Mouse (Mus musculus) neural tube, embryonic 13.5 days (tissue): Measurements from ENCODE around the gene Tcaf1. TPM values are rescaled to one million over a fixed set of nuclear protein-coding genes. Genes with fewer than 3 reads are reported as not detected.

Source experiments
- ATAC-seq: fragments of 200-750 bp; cut with Nextera tagmentation; 2 replicates; pipeline ENCODE4 v1.8.0; 2017; ENCODE audit warnings: low read depth, mild to moderate bottlenecking, moderate TSS enrichment, moderate library complexity
- H3K27ac ChIP-seq: fragments of 300-500 bp; sonication (generic); replicated peaks from 2 replicates; pipeline ENCODE4 v1.5.1; 2015; ENCODE audit warnings: moderate library complexity, mild to moderate bottlenecking, inconsistent platforms
- H3K27me3 ChIP-seq: fragments of 300-500 bp; sonication (generic); 2 replicates; pipeline ENCODE4 v1.6.1; 2015; ENCODE audit warnings: mild to moderate bottlenecking, inconsistent platforms
- H3K36me3 ChIP-seq: fragments of 300-500 bp; sonication (generic); 2 replicates; pipeline ENCODE4 v1.6.1; 2015; ENCODE audit warnings: mild to moderate bottlenecking, inconsistent platforms
- H3K4me1 ChIP-seq: fragments of 300-500 bp; sonication (generic); replicated peaks from 2 replicates; pipeline ENCODE4 v1.6.1; 2015; ENCODE audit warnings: inconsistent platforms
- H3K4me2 ChIP-seq: fragments of 300-500 bp; sonication (generic); 2 replicates; pipeline ENCODE4 v1.6.1; 2015; ENCODE audit warnings: inconsistent platforms, mild to moderate bottlenecking, moderate library complexity
- H3K4me3 ChIP-seq: fragments of 300-500 bp; sonication (generic); 2 replicates; pipeline ENCODE4 v1.5.1; 2015; ENCODE audit warnings: mild to moderate bottlenecking, inconsistent platforms
- H3K9ac ChIP-seq: fragments of 300-500 bp; sonication (generic); 2 replicates; pipeline ENCODE4 v1.6.1; 2015; ENCODE audit warnings: moderate library complexity, mild to moderate bottlenecking, inconsistent platforms
- H3K9me3 ChIP-seq: fragments of 300-500 bp; sonication (generic); 2 replicates; pipeline ENCODE4 v1.6.1; 2016; ENCODE audit warnings: inconsistent platforms
- WGBS: fragments of 180-500 bp; shearing (Covaris S2); methylation state at CpG from one replicate; pipeline ENCODE4 v1.1.7; 2015; 5-methylcytosine and 5-hydroxymethylcytosine counted together
- polyA plus RNA-seq: library from polyadenylated mRNA; unstranded; fragments of >200 nt; fragmentation: Nextera tagmentation; extraction: Ambion mirVana; gene quantifications from 2 replicates; pipeline ENCODE4 v1.2.1, GENCODE M21; 2015

The Tcaf1 gene
- polyA plus RNA-seq, 1 experiment from 2014 or later: 203 TPM

GRCm38 (mm10) chr6:42676011-42676410 is 33.9 kb downstream of the Tcaf1 start:
- no peak; the same call in 1 of the 2 replicates for ATAC-seq
- Histone ChIP-seq H3K27ac (no peak overlapping the region), H3K36me3 (peaks cover 89% of the 10 kb centered on the region), H3K4me3 (no peak overlapping the region), H3K4me1 (no peaks in the 10 kb centered on the region), H3K4me2 (no peak overlapping the region), H3K27me3 (no peaks in the 10 kb centered on the region), H3K9me3 (no peaks in the 10 kb centered on the region), H3K9ac (no peak overlapping the region)
- 92% methylated on average over 3 of the region's 3 CpGs for WGBS

- H3K9ac ChIP-seq: no peak overlapping the region
- no peaks in the 10 kb centered on the region for H3K4me1 ChIP-seq
- H3K9me3 ChIP-seq: no peaks in the 10 kb centered on the region
- H3K4me2 ChIP-seq: no peak overlapping the region
- H3K27ac ChIP-seq: no peak overlapping the region
- no peaks in the 10 kb centered on the region for H3K27me3 ChIP-seq
- no peak for ATAC-seq
- no peak overlapping the region for H3K4me3 ChIP-seq
- 91% methylated on average over 1 of the region's 1 CpGs for WGBS
- peaks cover 64% of the 10 kb centered on the region for H3K36me3 ChIP-seq
These were observed 38.1 kb downstream of the Tcaf1 start for GRCm38 (mm10) chr6:42671767-42672166.

- no peak overlapping the region for H3K27ac ChIP-seq
- no peaks in the 10 kb centered on the region for H3K9me3 ChIP-seq
- no peak for ATAC-seq
- H3K4me3 ChIP-seq: no peak overlapping the region
- H3K4me2 ChIP-seq: no peak overlapping the region
- WGBS: 97% methylated on average over 2 of the region's 2 CpGs
- H3K36me3 ChIP-seq: peaks cover 24% of the 10 kb centered on the region
- H3K27me3 ChIP-seq: no peaks in the 10 kb centered on the region
- no peak overlapping the region for H3K9ac ChIP-seq
- no peaks in the 10 kb centered on the region for H3K4me1 ChIP-seq
These were observed 42.2 kb downstream of the Tcaf1 start for GRCm38 (mm10) chr6:42667722-42668121.

GRCm38 (mm10) chr6:42661739-42662138 is 48.1 kb downstream of the Tcaf1 start:
- Histone ChIP-seq H3K36me3 (no peaks in the 10 kb centered on the region), H3K9me3 (no peaks in the 10 kb centered on the region), H3K9ac (no peak overlapping the region), H3K27me3 (no peaks in the 10 kb centered on the region), H3K27ac (no peak overlapping the region), H3K4me2 (no peak overlapping the region), H3K4me1 (no peaks in the 10 kb centered on the region), H3K4me3 (no peak overlapping the region)
- no peak for ATAC-seq
- 61% methylated on average over 2 of the region's 2 CpGs for WGBS

- Histone ChIP-seq H3K4me1 (no peaks in the 10 kb centered on the region), H3K27ac (no peak within 1 kb of the TSS), H3K9ac (peak within 1 kb of the TSS; percentile 34; the same call in 1 of the 2 replicates), H3K4me3 (peak within 1 kb of the TSS; percentile 39), H3K4me2 (peak within 1 kb of the TSS; percentile 62), H3K27me3 (no peaks in the 10 kb centered on the region), H3K36me3 (no peaks in the 10 kb centered on the region), H3K9me3 (no peaks in the 10 kb centered on the region)
- WGBS: under 1% methylated on average over 23 of the region's 23 CpGs
- ATAC-seq: peak; percentile 97
These were observed 64.9 kb downstream of the Tcaf1 start, which contains the start of gene Tcaf2 for GRCm38 (mm10) chr6:42644912-42645549. Tcaf2 (minus strand) TSS chr6:42645254.

- Histone ChIP-seq H3K4me2 (no peak overlapping the region), H3K9ac (no peak overlapping the region), H3K36me3 (no peaks in the 10 kb centered on the region), H3K27ac (no peak overlapping the region), H3K9me3 (no peaks in the 10 kb centered on the region), H3K27me3 (no peaks in the 10 kb centered on the region), H3K4me3 (no peak overlapping the region), H3K4me1 (no peaks in the 10 kb centered on the region)
- ATAC-seq: no peak
- whole genome bisulfite sequencing: 89% methylated on average over 5 of the region's 5 CpGs
These were observed 75.5 kb downstream of the Tcaf1 start for GRCm38 (mm10) chr6:42634393-42634792.

- Histone ChIP-seq H3K9me3 (no peaks in the 10 kb centered on the region), H3K36me3 (no peaks in the 10 kb centered on the region), H3K4me1 (no peaks in the 10 kb centered on the region), H3K4me2 (no peak overlapping the region), H3K27me3 (no peaks in the 10 kb centered on the region), H3K4me3 (no peak overlapping the region), H3K9ac (no peak overlapping the region), H3K27ac (no peak overlapping the region)
- WGBS: 81% methylated on average over 4 of the region's 4 CpGs
- no peak for ATAC-seq
These were observed 78.5 kb downstream of the Tcaf1 start for GRCm38 (mm10) chr6:42631395-42631794.

Other genes with a start within 250 kb of the Tcaf1 start
- gene Olfr458, start 244.9 kb downstream of the Tcaf1 start, polyA plus RNA-seq: not detected in 2 replicates
- gene Olfr457, start 233.8 kb downstream of the Tcaf1 start, polyA plus RNA-seq: not detected in 2 replicates
- not detected in 2 replicates for gene Olfr456, start 222.9 kb downstream of the Tcaf1 start, polyA plus RNA-seq
- gene Olfr455, start 162.5 kb downstream of the Tcaf1 start, polyA plus RNA-seq: not detected in 2 replicates
- gene Tcaf3, start 112.4 kb downstream of the Tcaf1 start, polyA plus RNA-seq: not detected in 2 replicates
- gene Tcaf2, start 64.8 kb downstream of the Tcaf1 start, polyA plus RNA-seq: 2.6 and 3.0 TPM in 2 replicates
- gene Olfr453, start 29.3 kb upstream of the Tcaf1 start, polyA plus RNA-seq: not detected in 2 replicates
- not detected in 2 replicates for gene Olfr38, start 46.3 kb upstream of the Tcaf1 start, polyA plus RNA-seq
- gene Olfr452, start 75.0 kb upstream of the Tcaf1 start, polyA plus RNA-seq: not detected in 2 replicates
- gene Olfr450, start 101.9 kb upstream of the Tcaf1 start, polyA plus RNA-seq: not detected in 2 replicates
- gene Olfr449, start 124.3 kb upstream of the Tcaf1 start, polyA plus RNA-seq: not detected in 2 replicates
- gene Olfr448, start 180.4 kb upstream of the Tcaf1 start, polyA plus RNA-seq: not detected in 2 replicates
- gene Olfr447, start 198.8 kb upstream of the Tcaf1 start, polyA plus RNA-seq: not detected in 2 replicates
- not detected in 2 replicates for gene Olfr446, start 211.3 kb upstream of the Tcaf1 start, polyA plus RNA-seq
- gene Olfr444, start 239.0 kb upstream of the Tcaf1 start, polyA plus RNA-seq: not detected in 2 replicates